Comparison of ENCODE assay signal across 8 mouse cellular contexts in the genomic region with DNA sequence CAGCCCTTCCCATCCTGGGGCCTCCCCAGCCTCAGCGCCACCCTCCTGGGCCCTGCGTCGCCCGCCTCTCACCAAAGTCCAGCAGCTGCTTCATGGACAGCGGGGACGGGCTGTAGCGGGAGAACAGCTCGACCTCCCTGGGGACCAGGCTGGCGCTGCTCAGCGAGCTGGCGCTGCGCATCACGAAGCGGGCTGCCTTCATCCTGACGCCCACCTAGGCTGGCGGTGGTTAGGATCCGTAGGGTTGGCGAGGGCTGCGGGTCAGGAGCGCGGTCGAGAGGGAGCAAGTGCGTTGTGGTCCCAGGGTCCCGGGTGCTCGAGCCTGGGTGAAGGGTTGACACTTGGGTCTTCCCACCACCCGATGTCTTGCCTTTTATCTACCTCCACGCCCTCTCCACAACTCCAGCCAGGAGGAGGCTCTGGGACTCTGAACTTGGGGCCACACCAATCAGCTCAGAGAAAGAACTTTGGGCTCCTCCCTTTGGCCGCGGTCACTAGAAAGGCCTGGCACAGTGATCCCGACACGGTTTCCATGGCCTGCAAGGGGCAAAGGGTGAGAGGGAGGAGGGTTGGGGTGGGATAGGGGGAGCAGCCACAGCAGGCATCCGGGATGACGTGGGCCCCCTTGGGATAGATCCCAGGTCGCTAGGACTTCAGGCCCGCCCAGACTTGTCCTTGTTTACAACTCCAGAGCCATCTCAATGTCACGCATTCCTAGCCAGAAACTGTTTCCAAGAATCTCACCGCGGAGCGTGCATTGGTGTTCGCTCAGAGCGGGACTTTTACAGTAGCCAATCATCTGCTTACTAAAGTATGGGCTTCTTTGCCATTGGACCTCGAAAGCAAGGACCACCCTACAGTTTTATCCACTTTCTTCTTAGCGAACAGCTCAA. TPM values are rescaled to one million over a fixed set of nuclear protein-coding genes. Genes with fewer than 3 reads are reported as not detected.
DNase-seq lines count a peak whose midpoint lies in the region; TF ChIP-seq lines count a peak whose summit lies in the region.

A gene (minus strand): TSS at position 349 of the 893 bp plus-strand sequence.

- no peak for TF ChIP-seq CTCF in left cerebral cortex, adult 2 months (IDR thresholded peaks at IDR 0.05)

- peak within 1 kb of the TSS; percentile 63 for H3K4me3 ChIP-seq in left cerebral cortex, adult 2 months

- DNase-seq in adrenal gland, postnatal 14 days, result peak; percentile 93
- peak; percentile 78 for DNase-seq in embryo, embryonic 11 days
- DNase-seq in gastrocnemius, postnatal 25 days, result peak; percentile 96
- DNase-seq in hindlimb bud, embryonic 11.5 days (ENCODE audit: extremely low spot score, low read depth, low spot score), result peak; percentile 24
- DNase-seq in left cerebral cortex, adult 2 months (ENCODE audit: extremely low spot score in 1 of 2, low spot score in 2 of 2), result peak; percentile 28 to 49
- DNase-seq in lung, postnatal 36 days, result peak; percentile 93
- peak; percentile 48 to 59 for DNase-seq in right cerebral cortex, postnatal 36 days (ENCODE audit: low spot score in 2 of 2)
- DNase-seq in T-cell, adult 2 months (ENCODE audit: low spot score), result no peak

- intact Hi-C loops in left cerebral cortex, adult 2 months (cut with DNase I), result loop anchor here (2.0 to 5.0 kb wide), 2 partner anchors 85 to 86 kb away; no protein-coding TSS in a partner anchor

- H3K27ac ChIP-seq in left cerebral cortex, adult 2 months, result peak within 1 kb of the TSS; percentile 78

RNA-seq across cellular contexts. Expression of the gene that starts here (rescaled TPM):
- 533 and 734 TPM in 2 replicates for total RNA-seq in adrenal gland, postnatal 14 days (2021)
- 1,000 to 10,000 TPM; 1,129 to 1,477 TPM for total RNA-seq in gastrocnemius, postnatal 25 days (2021)
- total RNA-seq in left cerebral cortex, adult 2 months (2021), result 10 to 100 TPM; 11.0 to 18.8 TPM

Comparison
In these comparisons a context has a peak if more than half of its experiments do, and no peak if none do; other contexts are left out.
1. RNA of the gene that starts here (total RNA-seq): 1,129 to 1,477 TPM in gastrocnemius, postnatal 25 days and 533 to 734 TPM in adrenal gland, postnatal 14 days; 11.0 to 18.8 TPM in left cerebral cortex, adult 2 months; every median in the first group is over 10 times any median in the second.